Comparison of ENCODE assay signal across 13 mouse cellular contexts in genomic region chr7:112917613-112918278, GRCm38 (mm10). TPM values are rescaled to one million over a fixed set of nuclear protein-coding genes. Genes with fewer than 3 reads are reported as not detected.
DNase-seq lines count a peak whose midpoint lies in the region; ATAC-seq lines count a peak whose summit lies in the region.
"Had no signal": no experiment of that assay in that cellular context is flagged by ENCODE, and none has a peak within 500 bp of the region (broad histone marks: within the 10 kb centered on the region; RNA-seq: fewer than 3 reads in every experiment).

No protein-coding gene starts in this region.

- H3K4me3 ChIP-seq in embryonic facial prominence, embryonic 12.5 days, result no peak overlapping the region
- no peak overlapping the region for H3K4me3 ChIP-seq in embryonic facial prominence, embryonic 10.5 days
- H3K4me3 ChIP-seq in kidney, embryonic 14.5 days (ENCODE audit: low read length), result no peak overlapping the region
- H3K4me3 ChIP-seq in kidney, embryonic 16.5 days (ENCODE audit: low read length), result no peak overlapping the region
- H3K4me3 ChIP-seq in hindbrain, embryonic 15.5 days, result no peak overlapping the region
- H3K4me3 ChIP-seq: limb, embryonic 15.5 days; lung, embryonic 15.5 days had no signal

- 53% methylated on average over 10 of the region's 10 CpGs for WGBS in embryonic facial prominence, embryonic 12.5 days
- 68% methylated on average over 10 of the region's 10 CpGs for WGBS in embryonic facial prominence, embryonic 10.5 days
- 56% methylated on average over 10 of the region's 10 CpGs for WGBS in kidney, embryonic 14.5 days
- 45% methylated on average over 10 of the region's 10 CpGs for WGBS in kidney, embryonic 16.5 days
- WGBS in hindbrain, embryonic 15.5 days, result 39% methylated on average over 10 of the region's 10 CpGs

- H3K9me3 ChIP-seq in embryonic facial prominence, embryonic 12.5 days, result no peaks in the 10 kb centered on the region
- H3K9me3 ChIP-seq in embryonic facial prominence, embryonic 10.5 days, result no peaks in the 10 kb centered on the region
- no peaks in the 10 kb centered on the region for H3K9me3 ChIP-seq in kidney, embryonic 14.5 days (ENCODE audit: control insufficient read depth, low read length)
- H3K9me3 ChIP-seq in kidney, embryonic 16.5 days (ENCODE audit: low read length), result no peaks in the 10 kb centered on the region
- H3K9me3 ChIP-seq in hindbrain, embryonic 15.5 days, result no peaks in the 10 kb centered on the region
- H3K9me3 ChIP-seq: limb, embryonic 15.5 days; lung, embryonic 15.5 days had no signal

- 0 out of 2 replicates have a peak overlapping the region, but pooled peaks have one; percentile 17 for H3K4me2 ChIP-seq in embryonic facial prominence, embryonic 12.5 days (replicated peaks)
- H3K4me2 ChIP-seq in kidney, embryonic 14.5 days (replicated peaks; ENCODE audit: low read depth, low read length), result no peak overlapping the region
- no peak overlapping the region for H3K4me2 ChIP-seq in kidney, embryonic 16.5 days (replicated peaks; ENCODE audit: low read depth, low read length)
- 0 out of 2 replicates have a peak overlapping the region, but pooled peaks have one; percentile 44 for H3K4me2 ChIP-seq in hindbrain, embryonic 15.5 days
- H3K4me2 ChIP-seq: limb, embryonic 15.5 days; lung, embryonic 15.5 days; midbrain, embryonic 11.5 days had no signal

- H3K27me3 ChIP-seq in embryonic facial prominence, embryonic 12.5 days, result 0 out of 2 replicates have a peak, but pooled peaks cover 4% of the 10 kb centered on the region
- peaks cover 12% of the 10 kb centered on the region; the same call in 1 of the 2 replicates for H3K27me3 ChIP-seq in embryonic facial prominence, embryonic 10.5 days (replicated peaks; ENCODE audit: low read depth, poor library complexity, severe bottlenecking)
- no peaks in the 10 kb centered on the region for H3K27me3 ChIP-seq in kidney, embryonic 14.5 days (ENCODE audit: control insufficient read depth, insufficient read depth, low read length)
- H3K27me3 ChIP-seq in kidney, embryonic 16.5 days (ENCODE audit: insufficient read depth, low read length), result no peaks in the 10 kb centered on the region
- no peaks in the 10 kb centered on the region for H3K27me3 ChIP-seq in hindbrain, embryonic 15.5 days
- H3K27me3 ChIP-seq: limb, embryonic 15.5 days; lung, embryonic 15.5 days had no signal

- no peak for DNase-seq in embryonic facial prominence, embryonic 10.5 days (ENCODE audit: low spot score)
- DNase-seq in 416B (ENCODE audit: low read depth), result peak; percentile 64
- DNase-seq in right cerebral cortex, postnatal 25 days, result no peak
- DNase-seq in lung, postnatal 4 days, result no peak
- DNase-seq: kidney, adult 9 months had no signal

- no peak overlapping the region for H3K9ac ChIP-seq in embryonic facial prominence, embryonic 12.5 days
- H3K9ac ChIP-seq in kidney, embryonic 14.5 days (ENCODE audit: low read depth, low read length), result no peak overlapping the region
- H3K9ac ChIP-seq in kidney, embryonic 16.5 days (replicated peaks; ENCODE audit: low read length), result no peak overlapping the region
- no peak overlapping the region for H3K9ac ChIP-seq in hindbrain, embryonic 15.5 days
- H3K9ac ChIP-seq: limb, embryonic 15.5 days; lung, embryonic 15.5 days had no signal

- H3K36me3 ChIP-seq in embryonic facial prominence, embryonic 12.5 days, result no peaks in the 10 kb centered on the region
- no peaks in the 10 kb centered on the region for H3K36me3 ChIP-seq in embryonic facial prominence, embryonic 10.5 days (replicated peaks)
- no peaks in the 10 kb centered on the region for H3K36me3 ChIP-seq in kidney, embryonic 14.5 days (ENCODE audit: control insufficient read depth, insufficient read depth, low read length)
- H3K36me3 ChIP-seq in kidney, embryonic 16.5 days (ENCODE audit: insufficient read depth, low read length), result no peaks in the 10 kb centered on the region
- no peaks in the 10 kb centered on the region for H3K36me3 ChIP-seq in hindbrain, embryonic 15.5 days
- H3K36me3 ChIP-seq: limb, embryonic 15.5 days; lung, embryonic 15.5 days had no signal

- H3K4me1 ChIP-seq in embryonic facial prominence, embryonic 12.5 days, result peaks cover 17% of the 10 kb centered on the region
- peaks cover 30% of the 10 kb centered on the region for H3K4me1 ChIP-seq in embryonic facial prominence, embryonic 10.5 days
- peaks cover 13% of the 10 kb centered on the region; the same call in 1 of the 2 replicates for H3K4me1 ChIP-seq in kidney, embryonic 14.5 days (ENCODE audit: control insufficient read depth, insufficient read depth, low read length)
- peaks cover 29% of the 10 kb centered on the region for H3K4me1 ChIP-seq in kidney, embryonic 16.5 days (ENCODE audit: insufficient read depth, low read length)
- peaks cover 16% of the 10 kb centered on the region for H3K4me1 ChIP-seq in hindbrain, embryonic 15.5 days (replicated peaks)

- no peak for ATAC-seq in embryonic facial prominence, embryonic 12.5 days (ENCODE audit: insufficient number of reproducible peaks, insufficient read depth, low FRiP score, low TSS enrichment)
- ATAC-seq in kidney, embryonic 14.5 days (ENCODE audit: low FRiP score, low TSS enrichment), result 0 out of 2 replicates have a peak, but pooled peaks have one; percentile 41
- no peak; the same call in 1 of the 2 replicates for ATAC-seq in kidney, embryonic 16.5 days (ENCODE audit: low FRiP score, low TSS enrichment)
- ATAC-seq in hindbrain, embryonic 15.5 days (ENCODE audit: low FRiP score, low read depth), result no peak
- ATAC-seq: forebrain, embryonic 14.5 days had no signal

- H3K27ac ChIP-seq in embryonic facial prominence, embryonic 12.5 days, result no peak overlapping the region
- no peak overlapping the region for H3K27ac ChIP-seq in embryonic facial prominence, embryonic 10.5 days (replicated peaks)
- no peak overlapping the region for H3K27ac ChIP-seq in kidney, embryonic 14.5 days (ENCODE audit: low read depth, low read length)
- H3K27ac ChIP-seq in kidney, embryonic 16.5 days (ENCODE audit: low read length), result no peak overlapping the region
- H3K27ac ChIP-seq in hindbrain, embryonic 15.5 days (replicated peaks), result no peak overlapping the region
- H3K27ac ChIP-seq: limb, embryonic 15.5 days; lung, embryonic 15.5 days had no signal

RNA-seq across cellular contexts. Expression of gene Rassf10, which starts 36.0 kb away (rescaled TPM):
- polyA plus RNA-seq in embryonic facial prominence, embryonic 12.5 days (2016; fragmentation: Nextera tagmentation; extraction: Ambion mirVana), result 3.5 and 3.7 TPM in 2 replicates
- polyA plus RNA-seq in embryonic facial prominence, embryonic 10.5 days (2016; fragmentation: Nextera tagmentation; extraction: Ambion mirVana), result 1.6 and 2.3 TPM in 2 replicates
- polyA plus RNA-seq in kidney, embryonic 14.5 days (2014; fragmentation: Nextera tagmentation; extraction: Ambion mirVana), result 15.8 and 19.4 TPM in 2 replicates
- 18.3 and 20.4 TPM in 2 replicates for polyA plus RNA-seq in kidney, embryonic 16.5 days (2015; fragmentation: Nextera tagmentation; extraction: Ambion mirVana)
- 3.4 and 3.6 TPM in 2 replicates for polyA plus RNA-seq in hindbrain, embryonic 15.5 days (2015; fragmentation: Nextera tagmentation; extraction: Ambion mirVana)

Comparison
In these comparisons a context has a peak if more than half of its experiments do, and no peak if none do; other contexts are left out.
1. H3K4me2 ChIP-seq: peak in embryonic facial prominence, embryonic 12.5 days (single experiment) and hindbrain, embryonic 15.5 days (single experiment); none in kidney, embryonic 14.5 days (single experiment) and kidney, embryonic 16.5 days (single experiment).